Mouse (Mus musculus) ES-Bruce4 (cell line): ENCODE results near the gene Robo2.

ENCODE experiments used
- CTCF ChIP-seq: IDR thresholded peaks from one replicate; pipeline ENCODE4 v1.8.1; 2011; ENCODE audit warnings: low read depth, low read length
- EP300 ChIP-seq: IDR thresholded peaks from 2 replicates; pipeline ENCODE4 v1.6.1; 2011; ENCODE audit warnings: low read depth, low read length; ENCODE audit not compliant: insufficient read depth
- POLR2A ChIP-seq: IDR thresholded peaks from one replicate; pipeline ENCODE4 v1.8.1; 2011; ENCODE audit warnings: low read length; ENCODE audit not compliant: insufficient read depth

DNA sequence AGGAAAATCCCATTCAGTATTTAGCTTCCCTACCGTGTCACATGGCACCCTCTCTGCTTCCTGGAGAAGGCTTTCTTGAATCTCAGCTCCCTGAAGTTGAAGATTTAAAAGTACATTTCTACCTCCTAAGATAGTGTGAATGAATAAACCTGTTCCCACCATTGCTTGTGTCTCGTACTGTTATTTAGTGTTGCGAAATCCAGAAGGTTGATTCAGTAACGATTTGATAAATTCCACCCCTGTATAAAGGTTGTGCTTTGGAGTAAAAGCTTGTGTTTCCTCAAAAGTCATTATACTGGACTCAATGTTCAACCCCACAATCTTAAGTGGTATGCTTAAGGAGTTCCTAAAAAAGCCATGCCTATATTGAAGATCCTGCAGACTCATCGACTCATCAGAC lies 280.3 kb downstream of the Robo2 start:
- TF ChIP-seq CTCF (no peak), POLR2A (no peak), EP300 (no peak)
